Mouse (Mus musculus) megakaryocyte progenitor cell, adult 5-6 weeks (primary cell): Measurements from ENCODE around the gene Mrtfb. TPM values are rescaled to one million over a fixed set of nuclear protein-coding genes. Genes with fewer than 3 reads are reported as not detected.

Experiments used
- ATAC-seq: replicated peaks from 2 replicates; pipeline ENCODE4 v1.8.0; 2016; ENCODE audit warnings: mild to moderate bottlenecking, moderate TSS enrichment, inconsistent platforms; ENCODE audit not compliant: poor library complexity
- total RNA-seq, 2 experiments: library from RNA; stranded (forward) in 1 of 2; stranded (reverse) in 1 of 2; fragments of 157-497, 149-512 nt in 1 of 2; fragments of 200-1000 nt in 1 of 2; gene quantifications; 2 replicates each; pipeline versions ENCODE4 v1.2.3 to v1.2.4; 2015 to 2017

Gene Mrtfb
- total RNA-seq (2015) (11.5 and 11.7 TPM in 2 replicates), total RNA-seq (2017) (2.7 and 3.9 TPM in 2 replicates)

GRCm38 (mm10) chr16:13255855-13256635 is at the start of gene Mrtfb:
Gene Mrtfb (plus strand): TSS chr16:13256481.
- peak; percentile 94 for ATAC-seq

- ATAC-seq, result no peak
These were observed 48.6 kb upstream of the Mrtfb start for GRCm38 (mm10) chr16:13207649-13208048.

- ATAC-seq, result no peak
These were observed 48.2 kb upstream of the Mrtfb start for GRCm38 (mm10) chr16:13208087-13208486.

- ATAC-seq, result no peak
These were observed 43.5 kb upstream of the Mrtfb start for GRCm38 (mm10) chr16:13212781-13213180.

- ATAC-seq, result no peak
These were observed 39.9 kb upstream of the Mrtfb start for GRCm38 (mm10) chr16:13216116-13216952.

GRCm38 (mm10) chr16:13217951-13218350 is 38.3 kb upstream of the Mrtfb start:
- no peak for ATAC-seq

GRCm38 (mm10) chr16:13221475-13221874 is 34.8 kb upstream of the Mrtfb start:
- ATAC-seq, result peak; percentile 50

- ATAC-seq, result no peak
These were observed 24.2 kb upstream of the Mrtfb start for GRCm38 (mm10) chr16:13232043-13232442.

GRCm38 (mm10) chr16:13232912-13233802 is 23.1 kb upstream of the Mrtfb start:
- ATAC-seq, result no peak

GRCm38 (mm10) chr16:13239039-13239438 is 17.2 kb upstream of the Mrtfb start:
- ATAC-seq, result peak; percentile 59; the same call in 1 of the 2 replicates

- ATAC-seq, result no peak
These were observed 16.7 kb upstream of the Mrtfb start for GRCm38 (mm10) chr16:13239544-13239943.

- ATAC-seq, result peak; percentile 57
These were observed 16.0 kb upstream of the Mrtfb start for GRCm38 (mm10) chr16:13240326-13240725.

GRCm38 (mm10) chr16:13245658-13246057 is 10.6 kb upstream of the Mrtfb start:
- ATAC-seq, result no peak

GRCm38 (mm10) chr16:13246855-13247254 is 9.4 kb upstream of the Mrtfb start:
- peak; percentile 46; the same call in 1 of the 2 replicates for ATAC-seq

- ATAC-seq, result no peak
These were observed 6.2 kb upstream of the Mrtfb start for GRCm38 (mm10) chr16:13250061-13250460.

- ATAC-seq, result peak; percentile 33
These were observed 616 bp downstream of the Mrtfb start for GRCm38 (mm10) chr16:13256667-13257527.

GRCm38 (mm10) chr16:13257528-13257835 is 1.2 kb downstream of the Mrtfb start:
- ATAC-seq, result no peak

GRCm38 (mm10) chr16:13259026-13259425 is 2.7 kb downstream of the Mrtfb start:
- no peak for ATAC-seq

- no peak for ATAC-seq
These were observed 10.0 kb downstream of the Mrtfb start for GRCm38 (mm10) chr16:13266312-13266711.

GRCm38 (mm10) chr16:13267350-13267904 is 11.1 kb downstream of the Mrtfb start:
- ATAC-seq, result no peak
